Mouse (Mus musculus) lung, embryonic 16.5 days (tissue): ENCODE results near the gene Abhd11. TPM values are rescaled to one million over a fixed set of nuclear protein-coding genes. Genes with fewer than 3 reads are reported as not detected.

ENCODE experiments used
- ATAC-seq: fragments of 200-750 bp; cut with Nextera tagmentation; 2 replicates; pipeline ENCODE4 v1.8.0; 2017; ENCODE audit warnings: low read depth, mild to moderate bottlenecking, moderate library complexity
- H3K27ac ChIP-seq: fragments of 300-500 bp; sonication (generic); 2 replicates; pipeline ENCODE4 v1.5.1; 2014; ENCODE audit warnings: mild to moderate bottlenecking, control low read depth, low read length
- H3K27me3 ChIP-seq: fragments of 300-500 bp; sonication (generic); 2 replicates; pipeline ENCODE4 v1.6.1; 2014; ENCODE audit warnings: low read depth, low read length, mixed read lengths; ENCODE audit not compliant: control insufficient read depth, insufficient read depth
- H3K36me3 ChIP-seq: fragments of 300-500 bp; sonication (generic); 2 replicates; pipeline ENCODE4 v1.6.1; 2014; ENCODE audit warnings: low read length; ENCODE audit not compliant: control insufficient read depth, insufficient read depth
- H3K4me1 ChIP-seq: fragments of 300-500 bp; sonication (generic); replicated peaks from 2 replicates; pipeline ENCODE4 v1.6.1; 2014; ENCODE audit warnings: low read length, mixed read lengths; ENCODE audit not compliant: control insufficient read depth, insufficient read depth
- H3K4me2 ChIP-seq: fragments of 300-500 bp; sonication (generic); 2 replicates; pipeline ENCODE4 v1.6.1; 2014; ENCODE audit warnings: low read depth, low read length, control low read depth
- H3K4me3 ChIP-seq: fragments of 300-500 bp; sonication (generic); 2 replicates; pipeline ENCODE4 v1.5.1; 2014; ENCODE audit warnings: mild to moderate bottlenecking, low read length, control low read depth
- H3K9ac ChIP-seq: fragments of 300-500 bp; sonication (generic); 2 replicates; pipeline ENCODE4 v1.6.1; 2014; ENCODE audit warnings: low read length, control low read depth
- H3K9me3 ChIP-seq: fragments of 300-500 bp; sonication (generic); 2 replicates; pipeline ENCODE4 v1.6.1; 2016; ENCODE audit warnings: low read length; ENCODE audit not compliant: control insufficient read depth
- whole genome bisulfite sequencing: fragments of 180-500 bp; shearing (Covaris S2); extraction: QIAGEN DNeasy Blood & Tissue Kit; methylation state at CpG from one replicate; pipeline ENCODE4 v1.1.7; 2014; 5-methylcytosine and 5-hydroxymethylcytosine counted together
- polyA plus RNA-seq: library from polyadenylated mRNA; unstranded; fragments of >200 nt; fragmentation: Nextera tagmentation; extraction: Ambion mirVana; gene quantifications from 2 replicates; pipeline ENCODE4 v1.2.1, GENCODE M21; 2015

Abhd11 gene
- polyA plus RNA-seq, 1 experiment from 2014 or later: 73.4 TPM

- Histone ChIP-seq H3K4me2 (no peak overlapping the region), H3K36me3 (no peaks in the 10 kb centered on the region), H3K4me3 (no peak overlapping the region), H3K27ac (no peak overlapping the region), H3K27me3 (peaks cover 35% of the 10 kb centered on the region), H3K9me3 (no peaks in the 10 kb centered on the region), H3K9ac (no peak overlapping the region), H3K4me1 (peaks cover 12% of the 10 kb centered on the region)
- 80% methylated on average over 1 of the region's 1 CpGs for WGBS
- ATAC-seq: no peak
Observed at GRCm38 (mm10) chr5:134983111-134983510, 25.8 kb upstream of the Abhd11 start.

GRCm38 (mm10) chr5:134983771-134984170 lies 25.2 kb upstream of the Abhd11 start:
- Histone ChIP-seq H3K4me2 (no peak overlapping the region), H3K27me3 (peaks cover 35% of the 10 kb centered on the region), H3K4me3 (no peak overlapping the region), H3K27ac (no peak overlapping the region; the same call in 1 of the 2 replicates), H3K4me1 (peaks cover 12% of the 10 kb centered on the region), H3K9me3 (no peaks in the 10 kb centered on the region), H3K36me3 (no peaks in the 10 kb centered on the region), H3K9ac (no peak overlapping the region)
- 27% methylated on average over 3 of the region's 3 CpGs for WGBS
- ATAC-seq: no peak

- no peaks in the 10 kb centered on the region; the same call in 1 of the 2 replicates for H3K36me3 ChIP-seq
- peak within 1 kb of the TSS; percentile 59 for H3K4me3 ChIP-seq
- peaks cover 12% of the 10 kb centered on the region for H3K4me1 ChIP-seq
- peak within 1 kb of the TSS; percentile 71 for H3K9ac ChIP-seq
- ATAC-seq: peak; percentile 94
- peak within 1 kb of the TSS; percentile 46 for H3K4me2 ChIP-seq
- WGBS: under 1% methylated on average over 25 of the region's 25 CpGs
- H3K27me3 ChIP-seq: peaks cover 35% of the 10 kb centered on the region
- H3K9me3 ChIP-seq: no peaks in the 10 kb centered on the region
- H3K27ac ChIP-seq: peak within 1 kb of the TSS; percentile 90
Observed at GRCm38 (mm10) chr5:134985633-134986297, 23.2 kb upstream of the Abhd11 start, which contains the start of gene Cldn3. Gene Cldn3, plus strand, starts transcription at chr5:134986214.

- H3K36me3 ChIP-seq: no peaks in the 10 kb centered on the region; the same call in 1 of the 2 replicates
- peak overlapping the region; percentile 71 for H3K9ac ChIP-seq
- peaks cover 35% of the 10 kb centered on the region for H3K27me3 ChIP-seq
- 0 out of 2 replicates have a peak, but pooled peaks have one; percentile 3 for ATAC-seq
- WGBS: 2% methylated on average over 79 of the region's 79 CpGs
- H3K4me2 ChIP-seq: peak overlapping the region; percentile 46
- no peaks in the 10 kb centered on the region for H3K9me3 ChIP-seq
- peaks cover 12% of the 10 kb centered on the region for H3K4me1 ChIP-seq
- peak overlapping the region; percentile 59 for H3K4me3 ChIP-seq
- H3K27ac ChIP-seq: peak overlapping the region; percentile 90
Observed at GRCm38 (mm10) chr5:134986298-134987268, 22.4 kb upstream of the Abhd11 start.

GRCm38 (mm10) chr5:134989166-134989565 lies 19.8 kb upstream of the Abhd11 start:
- Histone ChIP-seq H3K4me2 (peak overlapping the region; percentile 59), H3K4me1 (peaks cover 16% of the 10 kb centered on the region), H3K27ac (peak overlapping the region; percentile 41), H3K9me3 (no peaks in the 10 kb centered on the region), H3K9ac (peak overlapping the region; percentile 62), H3K4me3 (peak overlapping the region; percentile 59), H3K36me3 (no peaks in the 10 kb centered on the region; the same call in 1 of the 2 replicates), H3K27me3 (peaks cover 35% of the 10 kb centered on the region)
- ATAC-seq: no peak
- 39% methylated on average over 11 of the region's 11 CpGs for WGBS

- Histone ChIP-seq H3K9me3 (no peaks in the 10 kb centered on the region), H3K4me3 (peak overlapping the region; percentile 59), H3K27me3 (peaks cover 33% of the 10 kb centered on the region), H3K4me1 (peaks cover 14% of the 10 kb centered on the region), H3K27ac (no peak overlapping the region), H3K36me3 (no peaks in the 10 kb centered on the region; the same call in 1 of the 2 replicates), H3K4me2 (peak overlapping the region; percentile 59), H3K9ac (no peak overlapping the region; the same call in 1 of the 2 replicates)
- WGBS: 28% methylated on average over 6 of the region's 6 CpGs
- no peak for ATAC-seq
Observed at GRCm38 (mm10) chr5:134989741-134990140, 19.2 kb upstream of the Abhd11 start.

- no peak overlapping the region for H3K9ac ChIP-seq
- H3K4me1 ChIP-seq: peaks cover 4% of the 10 kb centered on the region
- H3K27me3 ChIP-seq: peaks cover 5% of the 10 kb centered on the region
- H3K4me3 ChIP-seq: no peak overlapping the region
- H3K27ac ChIP-seq: peak overlapping the region; percentile 38
- ATAC-seq: no peak
- WGBS: 61% methylated on average over 5 of the region's 5 CpGs
- H3K36me3 ChIP-seq: no peaks in the 10 kb centered on the region; the same call in 1 of the 2 replicates
- no peak overlapping the region for H3K4me2 ChIP-seq
- no peaks in the 10 kb centered on the region for H3K9me3 ChIP-seq
Observed at GRCm38 (mm10) chr5:134992566-134992965, 16.4 kb upstream of the Abhd11 start.

GRCm38 (mm10) chr5:134998359-134998758 lies 10.6 kb upstream of the Abhd11 start:
- 43% methylated on average over 6 of the region's 6 CpGs for WGBS
- H3K9me3 ChIP-seq: no peaks in the 10 kb centered on the region
- no peak overlapping the region for H3K4me3 ChIP-seq
- ATAC-seq: no peak
- peaks cover 13% of the 10 kb centered on the region; the same call in 1 of the 2 replicates for H3K4me1 ChIP-seq
- no peak overlapping the region for H3K9ac ChIP-seq
- no peaks in the 10 kb centered on the region for H3K36me3 ChIP-seq
- no peak overlapping the region for H3K4me2 ChIP-seq
- H3K27ac ChIP-seq: peak overlapping the region; percentile 63; the same call in 1 of the 2 replicates
- no peaks in the 10 kb centered on the region for H3K27me3 ChIP-seq

GRCm38 (mm10) chr5:134999797-135000196 lies 9.2 kb upstream of the Abhd11 start:
- no peaks in the 10 kb centered on the region for H3K36me3 ChIP-seq
- no peak overlapping the region for H3K9ac ChIP-seq
- WGBS: 89% methylated on average over 4 of the region's 4 CpGs

More at GRCm38 (mm10) chr5:134999797-135000196, 9.2 kb upstream of the Abhd11 start:
- H3K9me3 ChIP-seq: no peaks in the 10 kb centered on the region
- H3K4me2 ChIP-seq: no peak overlapping the region
- no peak overlapping the region for H3K27ac ChIP-seq
- H3K27me3 ChIP-seq: no peaks in the 10 kb centered on the region
- H3K4me1 ChIP-seq: peaks cover 13% of the 10 kb centered on the region; the same call in 1 of the 2 replicates
- no peak for ATAC-seq
- no peak overlapping the region for H3K4me3 ChIP-seq
